Mouse (Mus musculus) small intestine, adult 2 months (tissue): ENCODE results near the gene Rplp2. TPM values are rescaled to one million over a fixed set of nuclear protein-coding genes. Genes with fewer than 3 reads are reported as not detected.

Experiments
- H3K27ac ChIP-seq: fragments of 200-500 bp; 2 replicates; pipeline ENCODE4 v1.5.1; 2012; ENCODE audit warnings: low read depth, low read length, control low read depth, inconsistent platforms; ENCODE audit not compliant: insufficient read depth
- H3K27me3 ChIP-seq: fragments of 200-500 bp; 2 replicates; pipeline ENCODE4 v1.6.1; 2012; ENCODE audit warnings: mild to moderate bottlenecking, moderate library complexity, low read length, inconsistent platforms; ENCODE audit not compliant: control insufficient read depth, insufficient read depth
- H3K36me3 ChIP-seq: fragments of 200-500 bp; 2 replicates; pipeline ENCODE4 v1.6.1; 2012; ENCODE audit warnings: mild to moderate bottlenecking, low read length, control low read depth, inconsistent platforms; ENCODE audit not compliant: control insufficient read depth, insufficient read depth
- H3K4me1 ChIP-seq: fragments of 200-500 bp; 2 replicates; pipeline ENCODE4 v1.6.1; 2012; ENCODE audit warnings: low read length, inconsistent platforms, mixed read lengths; ENCODE audit not compliant: control insufficient read depth, insufficient read depth, insufficient read length
- H3K4me3 ChIP-seq: fragments of 200-500 bp; 2 replicates; pipeline ENCODE4 v1.5.1; 2012; ENCODE audit warnings: low read depth, mild to moderate bottlenecking, control low read depth, inconsistent platforms, low read length, moderate library complexity
- CTCF ChIP-seq: fragments of 200-500 bp; IDR thresholded peaks from 2 replicates; pipeline ENCODE4 v1.5.1; 2012; ENCODE audit warnings: low read depth, mild to moderate bottlenecking, control low read depth, inconsistent platforms, low read length, moderate library complexity, mixed read lengths; ENCODE audit not compliant: insufficient replicate concordance, insufficient read length; ENCODE audit errors: extremely low read depth
- POLR2A ChIP-seq: fragments of 200-500 bp; IDR thresholded peaks from 2 replicates; pipeline ENCODE4 v1.6.1; 2012; ENCODE audit warnings: low read depth, mild to moderate bottlenecking, control low read depth, inconsistent platforms, low read length, moderate library complexity
- WGBS: fragments of 180-500 bp; shearing (Covaris S2); methylation state at CpG from one replicate; pipeline ENCODE4 v1.1.7; 2018; 5-methylcytosine and 5-hydroxymethylcytosine counted together
- polyA plus RNA-seq: library from polyadenylated mRNA; depleted of rRNA; stranded (reverse); fragments of >200 nt; gene quantifications from 2 replicates; pipeline ENCODE4 v1.2.3, GENCODE M21; 2012; rRNA removed

Gene Rplp2
- polyA plus RNA-seq, 1 experiment: 441 TPM

GRCm38 (mm10) chr7:141495379-141495778, 48.2 kb downstream of the Rplp2 start:
- Histone ChIP-seq H3K4me3 (no peak overlapping the region), H3K36me3 (peaks cover 11% of the 10 kb centered on the region), H3K27ac (no peak overlapping the region), H3K4me1 (no peaks in the 10 kb centered on the region), H3K27me3 (no peaks in the 10 kb centered on the region)
- TF ChIP-seq CTCF (no peak), POLR2A (no peak)
- 80% methylated on average over 2 of the region's 2 CpGs for WGBS

DNA sequence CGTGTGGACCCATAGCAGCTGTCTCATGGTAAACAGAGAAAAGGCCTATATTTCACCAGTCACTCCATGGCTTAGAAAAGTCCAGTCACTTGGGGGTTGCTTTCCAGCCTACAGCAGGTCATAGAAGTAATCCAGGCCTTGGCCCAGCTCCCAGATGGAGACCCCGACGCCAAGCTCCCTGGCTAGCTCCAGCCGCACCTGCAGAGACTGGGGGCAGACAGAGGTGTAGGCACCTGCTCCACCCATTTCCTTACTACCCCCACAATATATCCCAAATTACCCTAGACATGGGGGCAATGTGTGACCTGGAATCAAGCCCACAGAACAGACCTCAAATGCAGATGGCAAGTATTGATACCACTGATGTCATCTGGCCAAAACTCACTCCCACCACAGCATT, 48.8 kb downstream of the Rplp2 start:
- TF ChIP-seq POLR2A (no peak), CTCF (no peak)
- Histone ChIP-seq H3K27ac (no peak overlapping the region), H3K4me1 (no peaks in the 10 kb centered on the region), H3K36me3 (peaks cover 13% of the 10 kb centered on the region), H3K4me3 (no peak overlapping the region), H3K27me3 (no peaks in the 10 kb centered on the region)
- WGBS: 87% methylated on average over 4 of the region's 4 CpGs

DNA sequence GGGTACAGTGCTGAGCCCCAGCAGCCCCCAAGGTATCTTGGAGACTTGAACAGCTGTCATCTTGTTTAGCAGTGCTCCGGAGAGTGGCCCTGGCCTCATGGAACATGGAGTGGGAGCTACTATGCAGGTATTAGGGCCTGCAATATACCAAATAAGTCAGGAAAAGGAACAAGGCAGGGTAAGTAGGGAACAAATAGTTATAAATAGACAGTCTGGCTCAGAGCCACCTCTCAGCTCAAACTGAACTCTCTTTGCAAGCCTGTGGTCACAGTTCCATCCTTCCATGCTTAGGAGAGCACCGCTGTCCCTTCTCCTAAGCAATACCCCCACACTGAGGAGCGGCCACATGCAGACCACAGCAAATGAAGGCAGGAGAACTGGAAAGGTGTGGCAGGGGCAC, 50.4 kb downstream of the Rplp2 start:
- 82% methylated on average over 3 of the region's 3 CpGs for WGBS
- Histone ChIP-seq H3K27me3 (no peaks in the 10 kb centered on the region), H3K4me1 (no peaks in the 10 kb centered on the region), H3K27ac (no peak overlapping the region), H3K36me3 (peaks cover 11% of the 10 kb centered on the region), H3K4me3 (no peak overlapping the region)
- TF ChIP-seq CTCF: no peak

Other genes starting within 250 kb of the Rplp2 start
- gene Lmntd2, start 233.3 kb upstream of the Rplp2 start, polyA plus RNA-seq: 4.9 and 8.1 TPM in 2 replicates
- gene Rassf7, start 231.5 kb upstream of the Rplp2 start, polyA plus RNA-seq: 115 and 258 TPM in 2 replicates
- 21.3 and 34.2 TPM in 2 replicates for gene Phrf1, start 218.6 kb upstream of the Rplp2 start, polyA plus RNA-seq
- 91.6 and 484 TPM in 2 replicates for gene Irf7, start 180.9 kb upstream of the Rplp2 start, polyA plus RNA-seq
- gene Cdhr5, start 170.6 kb upstream of the Rplp2 start, polyA plus RNA-seq: 536 and 1,345 TPM in 2 replicates
- gene Sct, start 168.2 kb upstream of the Rplp2 start, polyA plus RNA-seq: 337 and 777 TPM in 2 replicates
- 0.04 and 0.30 TPM in 2 replicates for gene Drd4, start 155.4 kb upstream of the Rplp2 start, polyA plus RNA-seq
- 14.7 and 26.0 TPM in 2 replicates for gene Deaf1, start 119.7 kb upstream of the Rplp2 start, polyA plus RNA-seq
- 11.1 and 23.7 TPM in 2 replicates for gene Tmem80, start 119.6 kb upstream of the Rplp2 start, polyA plus RNA-seq
- 279 and 528 TPM in 2 replicates for gene Eps8l2, start 108.5 kb upstream of the Rplp2 start, polyA plus RNA-seq
- 191 and 473 TPM in 2 replicates for gene Taldo1, start 55.2 kb upstream of the Rplp2 start, polyA plus RNA-seq
- 23.8 and 48.4 TPM in 2 replicates for gene Gatd1, start 33.2 kb upstream of the Rplp2 start, polyA plus RNA-seq
- gene Cend1, start 17.9 kb upstream of the Rplp2 start, polyA plus RNA-seq: 0.84 and 1.0 TPM in 2 replicates
- gene Slc25a22, start 9.5 kb upstream of the Rplp2 start, polyA plus RNA-seq: 104 and 488 TPM in 2 replicates
- 5.8 and 13.9 TPM in 2 replicates for gene Pidd1, start 3.3 kb upstream of the Rplp2 start, polyA plus RNA-seq
- 86.0 and 319 TPM in 2 replicates for gene Pnpla2, start 7.8 kb downstream of the Rplp2 start, polyA plus RNA-seq
- 32.6 and 57.1 TPM in 2 replicates for gene Cracr2b, start 13.7 kb downstream of the Rplp2 start, polyA plus RNA-seq
- gene Cd151, start 20.0 kb downstream of the Rplp2 start, polyA plus RNA-seq: 209 and 414 TPM in 2 replicates
- gene Polr2l, start 27.8 kb downstream of the Rplp2 start, polyA plus RNA-seq: 29.9 and 30.2 TPM in 2 replicates
- 15.7 and 16.1 TPM in 2 replicates for gene Tspan4, start 27.9 kb downstream of the Rplp2 start, polyA plus RNA-seq
- 21.5 and 30.7 TPM in 2 replicates for gene Chid1, start 92.5 kb downstream of the Rplp2 start, polyA plus RNA-seq
- gene Ap2a2, start 114.8 kb downstream of the Rplp2 start, polyA plus RNA-seq: 49.6 and 109 TPM in 2 replicates
- gene Muc6, start 207.9 kb downstream of the Rplp2 start, polyA plus RNA-seq: 1.4 and 475 TPM in 2 replicates
- gene Muc2, start 243.0 kb downstream of the Rplp2 start, polyA plus RNA-seq: 453 and 2,633 TPM in 2 replicates